Mouse (Mus musculus) thymus, adult 18-20 months (tissue): ENCODE measurements around the gene Cadps.

ENCODE experiments used
- DNase-seq, 2 experiments: peaks; one replicate each; pipeline ENCODE4 v3.0.0; 2022; ENCODE audit warnings: mixed read lengths in 2 of 2

The Cadps gene

DNA sequence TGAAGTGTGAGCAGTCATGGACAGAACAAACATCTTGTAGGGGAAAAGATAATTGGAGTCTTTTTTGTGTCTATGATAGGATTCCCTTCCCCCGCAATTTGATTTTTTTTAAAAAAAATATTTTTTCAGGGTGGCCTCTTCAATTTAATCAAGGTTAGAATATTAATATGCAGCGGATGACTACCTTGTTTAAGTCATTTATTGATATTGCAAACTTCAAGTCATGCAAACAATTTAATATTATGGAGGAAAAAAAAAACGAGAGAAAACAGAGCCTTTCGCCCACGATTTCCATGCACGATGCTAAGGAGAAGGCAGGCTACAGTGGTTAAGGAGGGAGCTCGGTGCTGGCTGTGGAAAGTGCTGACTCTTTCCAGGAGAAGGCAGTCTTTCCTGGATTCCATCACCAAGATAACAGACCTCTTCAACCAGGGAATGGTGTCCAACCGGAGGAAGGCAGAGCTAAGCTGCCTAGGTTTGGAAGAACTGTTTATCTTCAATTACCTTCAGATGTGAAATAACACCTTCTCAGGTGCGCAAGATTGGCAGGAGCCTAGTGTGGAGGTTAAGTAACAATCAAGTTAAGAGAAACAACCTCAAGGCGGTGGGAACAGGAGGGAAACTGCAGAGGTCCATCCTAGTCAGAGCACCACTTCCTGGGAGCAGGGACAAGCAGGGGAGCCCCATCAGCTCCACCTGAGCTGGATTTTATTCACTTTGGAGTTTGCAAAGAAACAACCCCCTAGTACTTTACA is 483.9 kb downstream of the Cadps start:
- DNase-seq = no peak

- no peak for DNase-seq
These were observed 484.7 kb downstream of the Cadps start for GRCm38 (mm10) chr14:12337998-12338809.

DNA sequence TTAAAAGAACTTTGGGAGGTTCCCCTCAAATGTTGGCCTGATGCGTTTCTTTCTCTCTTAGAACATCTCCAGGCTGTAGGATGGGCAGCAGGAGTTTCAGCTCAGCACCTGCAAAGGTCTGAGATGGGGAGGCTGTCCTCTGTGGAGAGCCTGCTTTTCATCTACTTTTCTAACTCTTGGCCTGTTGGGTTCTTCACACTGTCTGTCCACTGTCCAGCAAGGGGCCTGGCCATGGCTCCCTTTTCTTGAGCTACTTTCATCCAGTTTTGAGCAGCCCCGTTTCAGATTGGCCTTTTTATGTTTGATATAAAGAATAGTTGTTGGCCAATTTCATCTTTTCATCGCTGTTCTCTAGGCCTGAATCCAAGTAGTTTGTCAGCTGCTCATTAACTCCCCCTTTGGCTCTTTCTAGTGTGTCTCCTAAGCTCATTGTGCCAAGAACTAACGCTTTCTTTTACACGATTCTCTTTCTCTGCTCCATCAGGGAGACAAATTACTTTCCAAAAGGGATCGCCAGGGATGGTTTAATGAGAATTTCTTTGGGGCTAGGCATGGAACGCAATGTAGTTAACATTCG is 485.4 kb downstream of the Cadps start:
- DNase-seq = no peak

DNA sequence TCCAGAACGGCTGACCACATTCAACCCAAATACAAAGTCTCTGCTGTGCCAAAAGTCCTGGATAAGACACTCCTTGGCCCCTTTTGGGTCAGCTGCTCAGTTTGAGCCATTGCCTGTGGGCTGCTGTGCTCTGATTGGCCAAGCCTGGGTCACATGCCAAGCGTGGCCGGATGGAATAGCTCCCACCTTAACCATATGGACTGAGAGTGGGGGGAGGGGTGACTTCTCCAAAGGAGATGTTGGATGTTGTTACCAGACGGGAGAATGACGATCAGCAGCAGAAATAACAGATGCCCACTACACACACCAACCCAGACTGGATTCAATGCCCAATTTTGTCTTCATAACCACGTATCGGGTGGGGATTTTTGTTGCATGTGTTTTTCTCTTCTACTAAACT is 488.0 kb downstream of the Cadps start:
- no peak for DNase-seq

DNA sequence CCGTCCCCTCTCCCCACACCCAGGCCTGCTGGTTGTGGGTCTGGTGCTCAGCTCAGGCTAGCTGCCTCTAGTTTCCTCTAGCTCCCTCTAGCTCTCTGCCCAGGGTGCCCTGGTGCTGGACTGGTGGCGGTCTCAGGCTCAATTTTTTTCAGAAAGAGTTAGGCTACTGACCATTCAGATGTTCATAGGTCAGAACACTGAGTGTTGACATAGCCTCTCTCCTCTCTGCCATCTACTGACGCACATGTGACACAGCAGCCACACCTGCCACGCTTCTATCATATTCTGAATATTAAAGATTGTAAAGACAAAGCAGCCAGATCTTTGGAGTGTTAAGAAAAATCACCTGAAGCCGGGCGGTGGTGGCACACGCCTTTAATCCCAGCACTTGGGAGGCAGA is 489.3 kb downstream of the Cadps start:
- no peak for DNase-seq
